Mouse (Mus musculus) gastrocnemius, adult 18-20 months (tissue): Measurements from ENCODE around the gene Gm9817. TPM values are rescaled to one million over a fixed set of nuclear protein-coding genes. Genes with fewer than 3 reads are reported as not detected.

Source experiments
- DNase-seq: peaks from one replicate; pipeline ENCODE4 v3.0.0; 2021; ENCODE audit warnings: low spot score
- total RNA-seq, 2 experiments: library from RNA; stranded (reverse); gene quantifications; 2 replicates each; pipeline ENCODE4 v1.2.3; 2021

The Gm9817 gene
- total RNA-seq, 2 experiments from 2014 or later: 0.12 TPM; not detected in 1

DNA sequence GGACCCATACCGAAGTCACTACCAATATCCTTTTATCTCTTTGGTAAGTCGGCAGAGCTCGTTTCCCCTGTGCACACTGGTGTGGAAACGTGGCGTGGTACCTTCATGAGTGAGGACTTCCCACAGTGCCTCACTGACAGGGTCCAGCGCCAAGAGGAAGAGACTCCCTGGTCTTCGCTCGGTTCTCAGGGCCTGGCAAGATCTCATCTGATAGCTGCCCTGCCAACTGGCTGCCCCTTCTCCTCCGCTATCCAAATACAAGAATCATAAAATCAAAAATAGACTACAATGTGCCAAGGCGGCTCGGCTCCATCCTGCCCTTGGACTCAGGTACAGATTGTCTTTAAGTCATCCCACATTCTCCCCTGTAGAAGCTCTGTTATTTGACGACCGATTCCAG lies 11.4 kb downstream of the Gm9817 start:
- DNase-seq: no peak

DNA sequence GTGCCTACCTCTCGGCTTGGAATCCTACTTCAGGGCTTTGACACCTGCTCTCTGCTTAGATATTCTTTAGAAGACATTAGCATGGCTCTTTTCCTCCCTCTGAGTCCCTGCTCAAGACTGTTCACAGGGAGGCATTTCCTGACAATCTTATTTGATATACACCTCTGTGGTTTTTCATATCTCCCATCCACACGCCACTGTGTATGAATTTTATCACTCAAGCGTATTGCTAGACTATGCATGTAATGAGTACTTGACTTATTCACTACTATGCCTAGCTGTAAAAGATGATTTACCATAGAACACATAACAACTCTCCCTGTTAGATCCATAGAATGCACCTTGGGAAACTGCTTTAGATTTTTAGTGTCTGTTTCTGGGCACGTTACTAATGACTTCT lies 14.3 kb downstream of the Gm9817 start:
- no peak for DNase-seq

DNA sequence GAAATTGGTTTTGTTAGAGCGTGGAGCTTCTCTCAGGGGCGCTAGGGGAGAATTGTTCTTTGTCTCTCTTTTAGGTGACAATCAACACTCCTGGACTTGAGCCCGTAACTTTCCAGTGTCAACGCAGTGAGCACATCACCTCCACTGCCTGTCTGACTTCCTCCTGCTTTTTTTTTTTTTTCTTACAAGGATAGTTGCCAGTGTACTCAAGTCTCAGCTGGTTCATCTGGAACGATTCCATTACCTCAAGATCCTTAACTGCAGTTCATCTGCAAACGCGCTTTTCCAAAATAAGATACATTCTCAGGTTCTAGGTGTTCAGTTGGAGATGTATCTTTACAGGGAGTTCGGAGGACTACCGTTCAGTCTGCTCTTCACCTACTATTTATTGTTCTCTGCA lies 16.5 kb downstream of the Gm9817 start:
- no peak for DNase-seq

DNA sequence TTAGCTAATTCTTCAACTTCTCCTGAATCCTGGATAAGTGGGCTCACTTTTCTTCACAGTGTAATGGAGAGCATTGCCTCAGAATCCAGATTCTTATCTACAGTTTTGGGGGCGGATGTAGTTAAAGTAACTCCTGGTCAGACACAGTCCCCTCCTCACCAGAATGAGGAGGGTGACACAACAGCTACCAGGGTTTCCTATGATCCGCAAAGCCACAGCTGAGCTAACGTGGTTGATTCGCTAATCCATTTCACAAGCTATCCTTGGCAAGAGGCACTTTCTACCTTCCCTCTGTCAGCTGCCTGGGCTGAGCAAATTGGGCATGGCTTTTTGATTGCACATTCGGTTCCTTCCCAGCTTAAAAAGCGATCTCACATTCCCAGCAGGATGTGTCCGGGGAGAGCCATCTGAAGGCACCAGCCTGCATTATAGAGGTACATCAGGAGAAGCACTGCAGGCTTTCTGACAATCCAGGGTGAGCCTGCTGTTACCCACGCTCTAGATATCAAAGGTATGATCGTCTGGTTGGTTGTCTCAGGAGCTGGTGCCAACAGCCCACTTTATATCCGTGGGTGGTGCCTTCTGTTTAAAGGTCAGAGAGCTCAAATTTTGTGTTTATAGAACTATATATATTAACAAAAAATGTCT lies 21.2 kb downstream of the Gm9817 start:
- DNase-seq: no peak

DNA sequence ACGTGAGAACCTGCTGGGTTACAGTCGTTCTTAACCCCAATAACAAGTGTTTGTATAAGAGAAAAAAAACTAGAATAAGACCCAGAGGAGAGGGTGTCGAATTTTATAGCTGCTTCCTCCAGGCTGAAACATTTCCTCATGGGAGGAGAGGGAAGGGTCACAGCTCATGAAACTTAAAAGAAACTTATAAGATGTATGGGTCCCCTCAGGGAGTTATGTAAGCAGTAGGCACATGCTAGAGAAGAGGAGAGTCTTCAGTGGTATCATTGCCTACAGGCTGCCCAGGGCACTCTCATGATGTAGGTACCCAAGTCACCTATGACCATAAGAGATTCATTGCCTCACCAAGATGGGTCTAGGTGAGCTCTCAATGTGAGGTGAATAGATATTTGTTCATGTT lies 28.0 kb downstream of the Gm9817 start:
- DNase-seq: no peak

DNA sequence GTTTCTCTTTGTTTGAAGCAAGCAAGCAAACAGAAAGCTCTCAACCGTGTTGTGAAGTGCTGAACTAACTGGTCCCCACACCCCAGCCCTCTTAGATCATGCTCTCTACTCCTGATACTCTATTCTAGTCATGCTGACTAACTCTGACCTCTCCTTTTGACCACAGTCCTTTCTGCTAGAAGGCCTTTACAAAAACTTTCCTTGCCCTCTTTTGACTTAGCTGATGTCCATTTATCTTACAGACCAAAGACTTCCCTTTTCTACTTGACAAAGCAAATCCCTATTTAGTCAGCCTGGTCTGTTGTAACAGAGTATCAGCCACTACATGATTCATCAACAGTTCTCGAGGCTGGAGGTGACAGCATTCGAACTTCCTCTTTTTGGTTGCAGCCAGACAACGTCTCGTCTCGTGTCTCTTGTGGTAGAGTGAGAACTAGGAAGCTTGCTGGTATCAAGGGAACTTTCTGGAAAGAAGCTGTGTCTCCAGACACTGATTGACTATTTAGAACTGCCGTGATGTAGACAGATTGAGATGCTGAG lies 30.4 kb downstream of the Gm9817 start:
- peak; percentile 8 for DNase-seq

DNA sequence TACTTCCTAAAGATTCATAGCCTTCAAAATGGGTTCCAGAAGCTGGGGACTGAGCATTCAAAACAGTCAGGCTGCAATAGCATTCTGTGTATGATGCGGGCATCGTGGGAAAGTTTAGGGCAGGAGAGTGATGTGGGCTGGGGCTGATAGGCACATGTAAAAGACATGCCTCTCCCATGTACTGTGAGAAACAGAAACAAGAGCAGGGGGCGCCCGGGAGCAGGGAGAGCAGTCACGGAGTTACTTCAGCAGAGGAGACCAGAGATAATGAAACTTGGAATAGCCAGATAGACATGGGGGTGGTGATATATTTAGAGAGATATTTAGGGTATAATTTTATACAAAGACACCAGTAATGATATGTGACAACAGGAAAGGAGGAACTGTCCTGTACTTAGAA lies 39.9 kb downstream of the Gm9817 start:
- DNase-seq: no peak

DNA sequence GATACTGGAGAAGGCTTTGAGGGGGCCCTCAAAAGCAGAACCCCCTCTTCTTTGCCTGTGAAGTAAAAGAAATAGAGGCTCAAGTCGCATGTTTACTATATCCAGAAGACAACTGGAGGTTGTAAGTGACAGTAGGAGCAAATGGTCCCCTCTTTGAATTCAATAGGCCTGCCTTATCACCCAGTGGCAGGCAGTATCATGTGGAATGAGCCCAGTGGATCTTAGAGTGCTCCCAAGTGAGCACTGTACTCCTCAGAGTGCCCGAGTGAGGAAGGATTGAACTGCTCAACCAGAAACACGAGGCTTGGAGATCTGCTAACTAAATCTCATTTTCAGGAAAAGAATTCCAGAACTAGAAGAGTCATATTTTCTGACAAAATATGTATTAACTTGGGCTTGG lies 40.3 kb downstream of the Gm9817 start:
- no peak for DNase-seq

Other genes starting within 250 kb of the Gm9817 start
- gene Dtnbp1, start 76.5 kb upstream of the Gm9817 start, total RNA-seq: 10 to 100 TPM; 66.3 to 78.4 TPM